Mouse (Mus musculus) urinary bladder, postnatal 36 days (tissue): ENCODE results near the gene Gm4846.
"Not testable (repeated sequence)": the region's sequence is repeated elsewhere in the genome, so short reads cannot be mapped to it uniquely, and the experiment has no call there.

Source experiments
- DNase-seq, 2 experiments: peaks; one replicate each; pipeline ENCODE4 v3.0.0; 2022; ENCODE audit warnings: low spot score in 2 of 2, mixed read lengths in 1 of 2

Gm4846 gene

GRCm38 (mm10) chr1:166497488-166497887 lies at the start of gene Gm4846:
Gm4846 (minus strand) TSS chr1:166497588.
- not testable (repeated sequence) for DNase-seq

- DNase-seq = not testable (repeated sequence)
Observed at GRCm38 (mm10) chr1:166531521-166531920, 34.1 kb upstream of the Gm4846 start.

GRCm38 (mm10) chr1:166524709-166525108 lies 27.3 kb upstream of the Gm4846 start:
- not testable (repeated sequence) for DNase-seq

- not testable (repeated sequence) for DNase-seq
Observed at GRCm38 (mm10) chr1:166519626-166520025, 22.2 kb upstream of the Gm4846 start.

GRCm38 (mm10) chr1:166516556-166516955 lies 19.2 kb upstream of the Gm4846 start:
- no peak for DNase-seq

GRCm38 (mm10) chr1:166504206-166504605 lies 6.8 kb upstream of the Gm4846 start:
- not testable (repeated sequence) for DNase-seq

- DNase-seq = no peak
Observed at GRCm38 (mm10) chr1:166479503-166479902, 17.9 kb downstream of the Gm4846 start.

- DNase-seq = no peak
Observed at GRCm38 (mm10) chr1:166467172-166467571, 30.2 kb downstream of the Gm4846 start.

GRCm38 (mm10) chr1:166462544-166462943 lies 34.8 kb downstream of the Gm4846 start:
- DNase-seq = no peak

GRCm38 (mm10) chr1:166441992-166442391 lies 55.4 kb downstream of the Gm4846 start:
- DNase-seq = no peak

- DNase-seq = no peak
Observed at GRCm38 (mm10) chr1:166439426-166439825, 58.0 kb downstream of the Gm4846 start.
